Mouse (Mus musculus) neural tube, postnatal 0 days (tissue): Measurements from ENCODE around the gene Btbd35f23. TPM values are rescaled to one million over a fixed set of nuclear protein-coding genes. Genes with fewer than 3 reads are reported as not detected.

ENCODE experiments used
- polyA plus RNA-seq: library from polyadenylated mRNA; unstranded; fragments of >200 nt; fragmentation: Nextera tagmentation; extraction: Ambion mirVana; gene quantifications from 2 replicates; pipeline ENCODE4 v1.2.1, GENCODE M21; 2015

Gene Btbd35f23
- polyA plus RNA-seq = not detected in 2 replicates

DNA sequence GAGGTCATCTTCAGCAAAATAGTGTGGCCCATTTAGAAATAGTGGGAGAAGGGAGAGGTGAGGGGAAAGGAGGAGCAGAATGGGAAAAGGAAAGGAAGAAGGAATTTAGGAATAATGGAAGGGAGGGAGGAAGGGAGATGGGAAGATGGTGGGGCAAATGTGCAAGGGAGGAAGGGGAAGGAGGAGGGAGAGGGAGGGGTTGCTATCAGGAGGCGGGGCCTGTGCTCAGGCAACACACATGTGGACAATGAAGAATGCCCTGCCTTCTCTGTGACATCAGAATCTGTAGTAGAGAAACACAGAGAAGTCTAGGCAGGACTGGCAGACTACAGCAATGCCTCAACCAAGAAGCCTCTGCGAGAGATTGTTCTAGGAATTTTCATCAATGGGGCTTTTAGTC lies at the start of gene Btbd35f23:
Gene Btbd35f23, plus strand, starts transcription at position 301 of the 400 bp plus-strand sequence.

Other genes starting within 250 kb of the Btbd35f23 start
- gene Btbd35f24, start 119.0 kb downstream of the Btbd35f23 start, polyA plus RNA-seq = not detected in 2 replicates